Mouse (Mus musculus) CD4-positive naive resting alpha-beta T cell, adult 76 days (primary cell): Measurements from ENCODE around the gene Pdilt. TPM values are rescaled to one million over a fixed set of nuclear protein-coding genes. Genes with fewer than 3 reads are reported as not detected.

Experiments
- total RNA-seq: library from RNA; stranded (reverse); gene quantifications from one replicate; pipeline ENCODE4 v1.2.4, GENCODE M21; 2023

Pdilt gene
- not detected for total RNA-seq

DNA sequence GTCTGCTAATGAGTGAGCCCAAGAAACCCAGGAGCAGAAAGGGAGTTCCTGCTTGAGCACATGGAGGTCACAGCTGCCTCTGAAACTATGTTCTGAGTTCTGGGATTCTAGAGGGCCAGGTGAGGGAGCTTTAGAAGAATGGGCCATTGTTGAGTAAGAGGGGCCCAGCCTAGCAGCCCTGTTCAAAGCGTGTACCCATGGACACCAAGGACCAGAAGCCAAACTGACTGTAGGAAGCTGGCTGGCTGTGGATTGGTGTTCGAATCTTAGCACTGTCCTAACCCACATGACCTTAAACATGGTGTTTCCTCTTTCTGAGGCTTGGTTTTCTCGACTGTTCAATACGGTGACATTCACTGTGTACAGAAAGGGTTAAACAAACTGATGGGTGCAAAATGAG lies at the start of gene Pdilt:
TSS of gene Pdilt (minus strand) at position 101 of the 400 bp plus-strand sequence.

DNA sequence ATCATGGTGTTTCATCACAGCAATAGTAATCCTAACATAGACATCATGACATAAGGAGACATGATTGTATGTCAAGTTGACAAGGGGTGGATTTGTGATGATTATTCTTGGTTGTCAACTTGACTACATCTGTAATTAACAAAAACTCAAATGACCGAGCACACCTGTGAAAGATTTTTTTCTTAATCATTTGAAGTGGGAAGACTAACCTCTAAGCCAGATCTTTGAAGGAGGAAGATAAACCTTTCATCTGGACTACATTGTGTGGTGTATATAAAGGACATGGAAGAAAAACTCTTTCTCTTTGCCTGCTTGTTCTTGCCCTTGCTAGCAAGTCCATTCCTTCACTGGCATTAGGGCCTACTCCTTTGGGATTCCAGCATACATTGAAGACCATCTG lies 30.8 kb upstream of the Pdilt start, which contains the start of gene Acsm2:
TSS of gene Acsm2 (plus strand) at position 301 of the 400 bp plus-strand sequence.

DNA sequence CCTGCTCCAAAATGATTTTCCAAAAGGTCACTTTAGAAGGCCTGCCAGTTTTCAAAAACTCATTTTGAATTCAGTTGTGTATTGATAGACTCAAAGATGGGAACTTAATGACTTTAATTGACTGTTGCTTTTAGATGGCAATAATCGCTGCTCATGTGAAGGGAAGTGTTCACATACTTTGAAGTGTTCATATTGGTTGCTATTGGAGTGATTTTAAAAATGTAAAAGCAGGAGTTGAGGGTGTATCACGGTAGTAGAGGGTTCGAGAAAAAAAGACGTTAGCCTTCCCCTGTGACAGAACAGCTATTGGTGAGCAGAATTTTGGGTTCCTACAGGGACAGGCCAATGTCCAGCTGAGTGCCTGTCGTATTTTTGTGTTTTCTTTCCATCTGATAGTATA lies 4.1 kb downstream of the Pdilt start, which contains the start of gene Acsm5:
TSS of gene Acsm5 (plus strand) at position 301 of the 400 bp plus-strand sequence.

DNA sequence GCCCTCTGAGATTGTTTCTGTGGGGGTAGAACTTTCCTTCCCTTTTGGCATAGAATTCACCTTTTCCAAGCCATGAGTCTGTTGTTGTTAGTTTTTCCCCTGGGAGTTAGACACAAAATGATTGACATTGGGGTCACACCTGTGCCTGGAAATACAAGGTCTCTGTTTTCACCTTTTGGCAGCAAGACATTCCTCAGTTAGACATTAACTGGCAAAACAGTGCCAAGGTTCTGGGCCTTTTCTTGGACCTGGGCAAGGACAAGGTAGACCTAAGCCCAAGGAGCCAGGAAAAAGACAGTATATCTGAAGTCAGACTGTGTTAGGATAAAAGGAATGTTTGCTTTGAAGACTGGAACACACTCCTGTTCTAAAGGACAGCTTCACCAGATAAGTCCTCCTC lies 44.0 kb downstream of the Pdilt start, which contains the start of gene Umod:
TSS of gene Umod (minus strand) at position 27 of the 400 bp plus-strand sequence.

DNA sequence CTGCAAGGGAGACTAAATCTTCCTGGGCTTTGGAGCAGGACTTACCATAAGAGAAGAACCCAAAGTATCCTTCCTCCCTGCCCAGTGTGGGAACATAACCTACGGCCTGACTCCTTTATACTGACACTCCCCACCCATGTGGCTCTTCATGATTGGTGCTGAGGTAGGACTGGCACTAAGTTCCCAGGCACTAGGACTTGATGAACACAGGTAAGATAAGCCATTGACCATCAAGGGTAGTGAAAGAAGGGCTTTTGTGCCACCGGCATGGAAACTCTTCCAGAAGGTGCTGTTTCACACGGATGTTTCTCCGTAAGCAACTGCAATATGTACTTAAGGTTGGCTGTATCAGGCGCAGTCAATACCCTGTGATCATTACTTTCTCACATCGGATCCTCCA lies 64.1 kb downstream of the Pdilt start, which contains the start of gene Gp2:
TSS of gene Gp2 (minus strand) at position 101 of the 400 bp plus-strand sequence.

Other genes with a start within 250 kb of the Pdilt start
- 0.85 TPM for gene Gp2, start 64.2 kb downstream of the Pdilt start, total RNA-seq
- not detected for gene Umod, start 44.2 kb downstream of the Pdilt start, total RNA-seq
- gene Acsm5, start 4.0 kb downstream of the Pdilt start, total RNA-seq = not detected
- gene Acsm2, start 30.9 kb upstream of the Pdilt start, total RNA-seq = not detected
- gene Acsm1, start 83.5 kb upstream of the Pdilt start, total RNA-seq = not detected
- not detected for gene Acsm4, start 166.5 kb upstream of the Pdilt start, total RNA-seq
- 96.7 TPM for gene Thumpd1, start 197.3 kb upstream of the Pdilt start, total RNA-seq
- gene Acsm3, start 237.4 kb upstream of the Pdilt start, total RNA-seq = not detected